Mouse (Mus musculus): ENCODE results near the gene Serpina1b.
"Not testable (repeated sequence)": the region's sequence is repeated elsewhere in the genome, so short reads cannot be mapped to it uniquely, and the experiment has no call there.

Serpina1b gene

GRCm38 (mm10) chr12:103700144-103700750, 129.9 kb downstream of the Serpina1b start:
- no peak for DNase-seq (ENCODE audit: low spot score in 2 of 2)

GRCm38 (mm10) chr12:103695429-103695828, 134.7 kb downstream of the Serpina1b start, which contains the start of gene Serpina1f:
Gene Serpina1f, minus strand, starts transcription at chr12:103695529.
- DNase-seq (ENCODE audit: low spot score in 2 of 2), result no peak

DNA sequence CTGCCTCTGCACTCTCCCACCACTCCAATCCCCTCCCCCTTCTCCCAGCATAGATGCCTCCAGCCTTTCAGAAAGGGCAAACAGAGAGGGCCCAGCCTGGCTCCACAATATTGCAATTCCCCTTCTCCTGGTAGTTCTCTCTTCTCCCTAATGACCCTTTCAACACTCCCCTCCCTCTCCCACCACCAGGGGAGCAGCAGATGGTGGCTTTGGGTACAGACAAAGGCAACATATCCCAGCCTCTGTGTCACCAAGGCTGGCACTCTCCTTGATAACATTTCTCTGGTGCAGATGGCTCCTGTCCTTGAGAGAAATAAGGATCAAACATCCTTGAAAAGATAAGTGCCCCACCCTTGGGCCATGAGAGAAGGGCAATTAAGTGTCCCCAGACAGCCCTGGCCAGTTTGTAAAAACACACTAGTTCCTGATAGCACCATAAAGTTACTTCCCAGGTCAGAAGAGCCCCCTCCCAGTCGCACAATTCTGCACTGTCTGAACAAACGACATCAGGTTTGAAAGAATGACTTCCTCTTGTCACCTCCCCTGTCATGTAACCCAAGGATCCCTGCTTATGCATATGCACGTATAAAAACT, 141.9 kb downstream of the Serpina1b start:
- DNase-seq (ENCODE audit: low spot score in 2 of 2), result no peak

DNA sequence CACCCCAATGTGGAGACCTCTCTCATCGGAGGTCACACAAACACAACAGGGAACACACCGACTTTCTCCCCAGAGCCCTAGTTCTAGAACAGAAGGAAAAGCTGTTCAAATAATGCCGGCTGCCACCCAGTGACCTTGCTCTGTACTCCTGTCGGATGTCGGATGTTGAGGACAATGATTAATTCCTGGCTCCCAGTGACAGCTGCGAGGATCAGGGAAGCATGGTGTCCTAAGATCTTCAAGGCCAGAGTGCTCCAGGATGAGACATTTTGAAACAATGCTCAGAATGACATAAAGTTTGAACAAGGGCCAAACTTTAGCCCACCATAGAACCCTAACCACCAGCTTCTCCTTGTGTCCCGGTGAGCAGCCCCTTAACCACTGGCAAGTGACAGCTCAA, 143.2 kb downstream of the Serpina1b start:
- DNase-seq (ENCODE audit: low spot score in 2 of 2), result no peak

DNA sequence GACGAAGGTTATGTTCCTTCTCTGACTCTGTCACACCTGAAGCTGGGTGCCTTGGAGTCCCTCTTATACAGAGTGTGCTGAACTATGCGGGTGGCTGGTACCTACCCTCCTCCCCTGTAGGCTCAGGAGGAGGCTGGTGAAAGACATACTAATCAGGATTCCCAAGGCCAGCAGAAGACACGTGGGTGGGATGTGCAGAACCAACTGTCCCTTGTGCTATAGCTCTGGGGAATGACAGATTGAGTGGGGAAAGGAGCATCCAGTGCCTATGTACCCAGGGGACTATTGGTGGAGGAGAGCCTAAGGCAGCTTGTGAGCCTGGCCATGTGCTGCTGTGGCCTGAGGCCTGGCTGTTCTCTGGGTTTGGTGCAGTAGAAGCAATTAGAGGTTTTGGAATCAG, 144.1 kb downstream of the Serpina1b start:
- no peak for DNase-seq (ENCODE audit: low spot score in 2 of 2)

- no peak for DNase-seq (ENCODE audit: low spot score in 2 of 2)
Observed at GRCm38 (mm10) chr12:103685386-103685785, 144.8 kb downstream of the Serpina1b start.

DNA sequence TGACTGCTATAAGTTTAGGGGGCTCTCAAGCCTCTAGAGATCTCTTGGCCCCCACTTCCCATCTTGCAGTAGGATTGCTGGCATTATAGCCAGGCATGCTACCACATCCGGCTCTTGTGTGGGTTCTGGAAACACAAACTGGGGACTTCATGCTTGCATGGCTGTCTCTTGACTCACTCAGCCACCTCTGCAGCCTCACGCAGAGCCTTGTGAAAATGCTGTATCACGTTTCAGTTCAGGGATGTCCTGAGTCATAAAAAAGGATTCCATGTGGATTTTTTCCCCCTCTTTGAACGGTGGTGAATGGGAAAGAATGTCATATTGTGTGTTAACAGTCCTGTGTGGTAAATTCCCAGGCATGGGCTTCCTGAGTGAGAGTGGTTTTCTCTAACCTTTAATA, 146.4 kb downstream of the Serpina1b start:
- no peak for DNase-seq (ENCODE audit: low spot score in 2 of 2)

- no peak for DNase-seq (ENCODE audit: low spot score in 2 of 2)
Observed at GRCm38 (mm10) chr12:103681739-103682138, 148.4 kb downstream of the Serpina1b start.

- DNase-seq (ENCODE audit: low spot score in 2 of 2), result no peak
Observed at GRCm38 (mm10) chr12:103681169-103681568, 149.0 kb downstream of the Serpina1b start.

DNA sequence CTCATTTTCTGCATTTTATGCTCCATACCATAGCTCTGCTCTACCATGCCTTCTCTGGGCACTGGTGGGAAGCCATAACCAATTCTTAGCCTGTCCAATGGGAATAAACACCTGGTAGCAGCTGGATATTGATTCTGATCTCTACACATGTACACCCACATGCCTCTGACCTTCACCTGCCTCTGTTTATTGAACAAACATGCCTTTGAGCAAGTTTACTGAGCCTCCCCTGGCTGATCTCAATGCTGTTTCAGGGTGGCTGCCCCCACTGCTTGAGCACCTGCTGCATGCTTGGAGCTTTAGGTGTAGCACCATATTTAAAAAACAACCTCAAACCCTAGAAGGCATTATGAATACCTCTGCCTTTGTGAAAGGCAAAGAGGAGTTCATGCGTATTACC, 150.3 kb downstream of the Serpina1b start:
- DNase-seq (ENCODE audit: low spot score in 2 of 2), result not testable (repeated sequence)
